Mouse (Mus musculus) heart, embryonic 15.5 days (tissue): ENCODE measurements around the gene Scd4. TPM values are rescaled to one million over a fixed set of nuclear protein-coding genes. Genes with fewer than 3 reads are reported as not detected.
A peak's percentile ranks its signal among the peaks of the same experiment; 100 is the strongest.

Experiments used
- ATAC-seq: fragments of 200-750 bp; cut with Nextera tagmentation; replicated peaks from 2 replicates; pipeline ENCODE4 v1.8.0; 2017; ENCODE audit warnings: low read depth, moderate TSS enrichment; ENCODE audit not compliant: insufficient number of reproducible peaks, insufficient read depth, low FRiP score
- H3K27ac ChIP-seq: fragments of 300-500 bp; sonication (generic); 2 replicates; pipeline ENCODE4 v1.5.1; 2015; ENCODE audit warnings: mild to moderate bottlenecking, inconsistent platforms
- H3K27me3 ChIP-seq: fragments of 300-500 bp; sonication (generic); 2 replicates; pipeline ENCODE4 v1.6.1; 2015; ENCODE audit warnings: inconsistent platforms
- H3K36me3 ChIP-seq: fragments of 300-500 bp; sonication (generic); 2 replicates; pipeline ENCODE4 v1.6.1; 2015; ENCODE audit warnings: mild to moderate bottlenecking, inconsistent platforms
- H3K4me1 ChIP-seq: fragments of 300-500 bp; sonication (generic); replicated peaks from 2 replicates; pipeline ENCODE4 v1.6.1; 2015; ENCODE audit warnings: inconsistent platforms
- H3K4me2 ChIP-seq: fragments of 300-500 bp; sonication (generic); 2 replicates; pipeline ENCODE4 v1.6.1; 2015; ENCODE audit warnings: inconsistent platforms, mild to moderate bottlenecking, moderate library complexity
- H3K4me3 ChIP-seq: fragments of 300-500 bp; sonication (generic); 2 replicates; pipeline ENCODE4 v1.5.1; 2015; ENCODE audit warnings: mild to moderate bottlenecking, inconsistent platforms
- H3K9ac ChIP-seq: fragments of 300-500 bp; sonication (generic); 2 replicates; pipeline ENCODE4 v1.6.1; 2015; ENCODE audit warnings: mild to moderate bottlenecking, inconsistent platforms
- H3K9me3 ChIP-seq: fragments of 300-500 bp; sonication (generic); replicated peaks from 2 replicates; pipeline ENCODE4 v1.6.1; 2016; ENCODE audit warnings: inconsistent platforms
- WGBS: fragments of 180-500 bp; shearing (Covaris S2); methylation state at CpG from one replicate; pipeline ENCODE4 v1.1.7; 2015; ENCODE audit warnings: mixed read lengths; 5-methylcytosine and 5-hydroxymethylcytosine counted together
- polyA plus RNA-seq: library from polyadenylated mRNA; unstranded; fragments of >200 nt; fragmentation: Nextera tagmentation; extraction: Ambion mirVana; gene quantifications from 2 replicates; pipeline ENCODE4 v1.2.1, GENCODE M21; 2015

The Scd4 gene
- polyA plus RNA-seq, 1 experiment from 2014 or later = 2.5 TPM

DNA sequence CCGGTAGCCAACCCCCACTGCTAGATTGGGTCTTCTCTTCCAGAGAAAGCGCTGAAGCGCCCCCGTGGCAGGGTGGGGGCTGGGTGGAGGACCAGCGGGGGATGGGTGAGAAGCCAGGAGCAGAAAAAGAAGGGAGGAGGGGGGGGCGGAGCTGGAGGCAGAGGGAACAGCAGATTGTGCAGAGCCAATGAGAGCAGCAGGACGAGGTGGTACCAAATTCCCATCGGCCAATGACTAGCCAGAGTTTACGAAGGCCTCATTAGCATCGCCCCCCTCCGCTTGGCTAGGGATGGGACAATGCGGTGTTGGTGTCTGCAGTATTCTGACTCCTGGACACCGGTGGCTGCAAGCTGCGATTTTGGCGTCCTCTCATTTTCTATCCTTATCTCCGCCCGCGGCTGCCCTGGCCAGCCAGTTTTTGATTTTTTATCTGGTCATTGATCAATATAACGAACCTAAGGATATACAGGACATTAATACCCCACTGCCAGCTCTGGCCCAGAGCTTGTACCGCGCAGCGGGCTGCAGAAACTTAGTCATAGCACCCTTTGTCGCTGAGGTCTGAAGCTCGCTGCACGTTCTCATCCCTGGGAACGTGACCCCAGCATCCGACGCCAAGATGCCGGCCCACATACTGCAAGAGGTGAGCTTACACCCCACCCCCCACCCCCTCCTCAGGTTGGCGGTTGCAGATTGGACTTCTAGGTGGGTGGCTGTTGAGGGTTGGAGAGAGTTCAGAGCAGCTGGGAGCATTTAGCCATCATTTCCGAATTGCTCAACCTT is 38.9 kb upstream of the Scd4 start:
- Histone ChIP-seq H3K36me3 (peaks cover 20% of the 10 kb centered on the region), H3K9ac (peak overlapping the region; percentile 84), H3K9me3 (no peaks in the 10 kb centered on the region), H3K4me2 (peak overlapping the region; percentile 94), H3K27me3 (no peaks in the 10 kb centered on the region), H3K27ac (peak overlapping the region; percentile 99), H3K4me1 (peaks cover 62% of the 10 kb centered on the region), H3K4me3 (peak overlapping the region; percentile 80)
- ATAC-seq = peak; percentile 93
- under 1% methylated on average over 31 of the region's 31 CpGs for WGBS

DNA sequence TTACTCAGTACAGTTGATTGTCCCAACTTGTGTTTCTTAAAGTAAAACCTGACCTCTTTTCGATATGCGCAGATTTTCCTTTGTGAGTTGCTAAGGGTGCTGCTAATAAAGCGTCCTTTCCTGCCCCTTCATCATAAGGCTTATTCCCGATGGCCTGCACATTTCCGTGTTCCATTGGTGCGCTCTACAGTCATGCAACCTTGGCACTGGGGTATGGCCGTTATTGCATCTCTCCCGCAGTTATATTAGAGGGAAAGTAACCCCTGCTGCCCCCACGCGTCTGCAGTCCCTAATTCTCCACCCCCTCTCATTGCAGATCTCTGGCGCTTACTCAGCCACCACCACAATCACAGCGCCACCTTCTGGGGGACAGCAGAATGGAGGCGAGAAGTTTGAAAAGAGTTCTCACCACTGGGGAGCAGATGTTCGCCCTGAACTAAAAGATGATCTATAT is 38.3 kb upstream of the Scd4 start:
- Histone ChIP-seq H3K27me3 (no peaks in the 10 kb centered on the region), H3K27ac (peak overlapping the region; percentile 99), H3K9ac (peak overlapping the region; percentile 84), H3K4me3 (peak overlapping the region; percentile 80), H3K4me1 (peaks cover 68% of the 10 kb centered on the region), H3K4me2 (peak overlapping the region; percentile 94), H3K9me3 (no peaks in the 10 kb centered on the region), H3K36me3 (peaks cover 25% of the 10 kb centered on the region)
- ATAC-seq = peak; percentile 61; the same call in 1 of the 2 replicates
- 1% methylated on average over 14 of the region's 14 CpGs for WGBS

DNA sequence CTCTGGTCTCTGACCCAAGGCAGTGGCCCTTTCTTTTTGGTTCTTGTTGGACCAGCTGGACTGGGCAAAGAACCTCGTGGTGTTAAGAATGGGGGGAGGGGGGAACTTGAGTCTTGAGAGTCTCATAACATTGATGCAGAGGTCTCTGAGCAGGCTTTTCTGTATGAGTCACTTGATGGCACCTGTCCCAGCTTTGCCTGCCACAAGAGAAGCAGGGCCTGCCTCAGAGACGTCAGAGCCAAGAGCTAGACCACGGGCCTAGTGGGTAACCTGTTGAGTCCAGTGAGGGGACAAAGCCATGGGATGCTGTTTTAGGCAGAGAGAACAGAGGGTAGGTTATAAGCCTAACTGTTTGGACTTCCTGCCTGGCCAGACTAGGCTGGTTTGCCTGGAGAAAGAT is 37.6 kb upstream of the Scd4 start:
- Histone ChIP-seq H3K4me1 (peaks cover 74% of the 10 kb centered on the region), H3K4me2 (peak overlapping the region; percentile 94), H3K27me3 (no peaks in the 10 kb centered on the region), H3K27ac (peak overlapping the region; percentile 99), H3K36me3 (peaks cover 31% of the 10 kb centered on the region), H3K4me3 (peak overlapping the region; percentile 80), H3K9me3 (no peaks in the 10 kb centered on the region), H3K9ac (peak overlapping the region; percentile 70)
- 8% methylated on average over 3 of the region's 3 CpGs for WGBS
- ATAC-seq = no peak

- 8% methylated on average over 4 of the region's 4 CpGs for WGBS
- H3K27ac ChIP-seq = peak overlapping the region; percentile 99
- H3K36me3 ChIP-seq = peaks cover 36% of the 10 kb centered on the region
- peak overlapping the region; percentile 70 for H3K9ac ChIP-seq
- no peaks in the 10 kb centered on the region for H3K27me3 ChIP-seq
- H3K4me2 ChIP-seq = peak overlapping the region; percentile 94
- no peak for ATAC-seq
- H3K4me1 ChIP-seq = peaks cover 79% of the 10 kb centered on the region
- no peaks in the 10 kb centered on the region for H3K9me3 ChIP-seq
- H3K4me3 ChIP-seq = peak overlapping the region; percentile 80
Measured at GRCm38 (mm10) chr19:44295741-44296140, 37.2 kb upstream of the Scd4 start.

DNA sequence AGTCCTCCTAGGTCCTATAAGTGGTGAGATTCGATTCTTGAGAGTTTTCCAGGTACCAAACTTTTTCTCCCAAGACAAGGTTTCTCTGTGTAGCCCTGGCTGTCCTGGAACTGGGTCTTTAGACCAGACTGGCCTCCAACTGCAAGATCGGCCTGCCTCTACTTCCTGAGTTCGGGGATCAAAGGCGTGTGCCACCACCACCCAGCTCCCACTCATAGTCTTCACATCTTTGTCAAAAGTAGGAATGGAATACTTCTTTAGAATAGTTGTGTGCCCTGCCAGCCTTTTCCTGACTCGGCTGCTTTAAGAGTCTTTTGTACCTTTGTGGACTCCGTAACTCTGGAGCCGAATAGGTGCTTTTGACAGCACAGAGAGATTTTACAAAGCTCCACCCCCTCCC is 36.7 kb upstream of the Scd4 start:
- H3K9ac ChIP-seq = peak overlapping the region; percentile 51
- peaks cover 83% of the 10 kb centered on the region for H3K4me1 ChIP-seq
- 43% methylated on average over 7 of the region's 7 CpGs for WGBS
- no peaks in the 10 kb centered on the region for H3K9me3 ChIP-seq
- peak overlapping the region; percentile 94 for H3K4me2 ChIP-seq
- ATAC-seq = no peak
- peaks cover 41% of the 10 kb centered on the region for H3K36me3 ChIP-seq
- H3K27me3 ChIP-seq = no peaks in the 10 kb centered on the region
- H3K4me3 ChIP-seq = peak overlapping the region; percentile 80
- H3K27ac ChIP-seq = 0 out of 2 replicates have a peak overlapping the region, but pooled peaks have one; percentile 3

DNA sequence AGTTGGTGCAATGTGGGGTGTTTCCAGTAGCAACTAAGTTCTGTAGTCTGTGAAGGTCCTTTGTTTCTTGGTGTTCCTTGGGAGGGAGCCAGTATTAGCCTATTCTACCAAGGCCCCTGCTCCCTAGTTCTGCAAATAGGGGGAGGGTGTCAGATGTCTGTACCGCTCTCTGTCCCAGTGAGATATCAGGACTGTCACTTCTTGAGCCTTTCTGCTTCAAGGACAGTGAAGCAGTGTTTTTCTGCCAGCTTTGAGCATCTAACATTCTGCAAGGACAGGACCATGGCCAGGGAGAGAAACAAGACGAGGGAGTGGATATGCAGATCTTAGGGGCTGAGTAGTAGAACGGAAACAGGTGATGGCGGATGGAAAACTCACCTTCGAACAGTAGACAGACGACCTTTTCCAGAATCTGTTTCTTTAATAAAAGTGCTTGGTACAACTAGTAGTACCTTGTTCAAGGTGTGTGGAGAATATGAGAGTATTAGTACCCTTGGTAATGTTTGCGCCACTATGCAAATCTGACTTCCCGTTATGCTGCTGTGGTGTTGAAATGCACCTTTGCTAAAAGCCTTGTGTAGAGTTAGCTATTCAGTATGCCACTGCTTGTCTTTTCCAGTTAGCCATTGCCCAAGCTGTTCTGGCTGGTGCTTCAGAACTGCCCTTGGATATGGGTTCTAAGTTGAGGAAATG is 35.7 kb upstream of the Scd4 start:
- ATAC-seq = no peak
- Histone ChIP-seq H3K9me3 (no peaks in the 10 kb centered on the region), H3K27ac (peak overlapping the region; percentile 3; the same call in 1 of the 2 replicates), H3K27me3 (no peaks in the 10 kb centered on the region), H3K36me3 (peaks cover 50% of the 10 kb centered on the region), H3K4me3 (peak overlapping the region; percentile 80), H3K4me1 (peaks cover 80% of the 10 kb centered on the region), H3K9ac (peak overlapping the region; percentile 51), H3K4me2 (peak overlapping the region; percentile 94)
- 52% methylated on average over 8 of the region's 8 CpGs for WGBS

- H3K4me2 ChIP-seq = peak overlapping the region; percentile 94
- H3K27ac ChIP-seq = no peak overlapping the region
- peaks cover 57% of the 10 kb centered on the region for H3K36me3 ChIP-seq
- ATAC-seq = no peak
- H3K4me3 ChIP-seq = peak overlapping the region; percentile 80
- peaks cover 76% of the 10 kb centered on the region for H3K4me1 ChIP-seq
- no peak overlapping the region for H3K9ac ChIP-seq
- H3K9me3 ChIP-seq = no peaks in the 10 kb centered on the region
- WGBS = 76% methylated on average over 9 of the region's 9 CpGs
- H3K27me3 ChIP-seq = no peaks in the 10 kb centered on the region
Measured at GRCm38 (mm10) chr19:44297862-44298261, 35.0 kb upstream of the Scd4 start.

GRCm38 (mm10) chr19:44299078-44299477 is 33.8 kb upstream of the Scd4 start:
- Histone ChIP-seq H3K27ac (no peak overlapping the region), H3K4me3 (0 out of 2 replicates have a peak overlapping the region, but pooled peaks have one; percentile 80), H3K9ac (no peak overlapping the region), H3K27me3 (no peaks in the 10 kb centered on the region), H3K9me3 (no peaks in the 10 kb centered on the region), H3K4me1 (peaks cover 76% of the 10 kb centered on the region), H3K36me3 (peaks cover 66% of the 10 kb centered on the region), H3K4me2 (peak overlapping the region; percentile 94)
- ATAC-seq = no peak
- WGBS = 84% methylated on average over 9 of the region's 9 CpGs

DNA sequence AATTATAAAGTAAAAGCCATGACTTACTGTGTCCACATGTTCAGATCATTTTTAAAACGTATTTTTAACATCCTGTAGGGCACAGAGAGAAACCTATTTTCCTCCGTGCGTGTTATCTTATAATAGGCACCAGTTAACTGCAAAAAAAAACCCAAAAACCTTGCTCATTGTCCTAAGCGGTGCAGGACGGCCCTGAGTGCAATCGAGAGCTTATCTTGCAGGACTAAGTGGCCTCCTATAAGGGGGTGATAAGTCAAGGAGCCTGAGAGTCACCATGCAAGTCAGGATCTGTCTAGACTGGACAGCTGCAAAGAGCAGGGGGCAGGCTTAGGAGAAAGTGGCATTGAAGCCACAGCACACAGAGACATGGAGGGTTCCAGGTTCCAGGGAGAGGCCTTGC is 33.0 kb upstream of the Scd4 start:
- H3K4me2 ChIP-seq = peak overlapping the region; percentile 94; the same call in 1 of the 2 replicates
- no peaks in the 10 kb centered on the region for H3K9me3 ChIP-seq
- H3K27me3 ChIP-seq = no peaks in the 10 kb centered on the region
- peaks cover 74% of the 10 kb centered on the region for H3K36me3 ChIP-seq
- no peak overlapping the region for H3K4me3 ChIP-seq
- H3K4me1 ChIP-seq = peaks cover 79% of the 10 kb centered on the region
- ATAC-seq = no peak
- 0 out of 2 replicates have a peak overlapping the region, but pooled peaks have one; percentile 36 for H3K9ac ChIP-seq
- 16% methylated on average over 6 of the region's 6 CpGs for WGBS
- no peak overlapping the region; the same call in 1 of the 2 replicates for H3K27ac ChIP-seq

DNA sequence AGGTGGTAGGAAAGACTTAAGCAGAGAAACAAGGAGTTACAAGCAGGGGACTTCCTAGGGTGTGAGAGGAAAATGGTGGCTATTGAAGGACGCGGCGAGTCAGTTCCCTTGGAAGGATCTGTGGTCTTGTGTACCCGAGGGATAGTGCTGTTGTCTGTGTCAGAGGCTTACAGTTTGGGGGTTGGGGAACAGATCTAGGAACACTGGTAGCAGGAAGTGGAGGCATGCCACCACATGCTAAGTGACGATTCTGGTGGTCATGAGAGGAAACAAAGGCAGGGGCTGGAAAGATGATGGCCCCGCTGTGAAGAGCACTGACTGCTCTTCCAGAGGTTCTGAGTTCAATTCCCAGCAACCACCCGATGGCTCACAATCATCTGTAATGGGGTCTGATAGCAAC is 32.4 kb upstream of the Scd4 start:
- Histone ChIP-seq H3K9ac (no peak overlapping the region), H3K4me1 (peaks cover 73% of the 10 kb centered on the region), H3K27me3 (no peaks in the 10 kb centered on the region), H3K4me2 (no peak overlapping the region), H3K9me3 (no peaks in the 10 kb centered on the region), H3K36me3 (peaks cover 74% of the 10 kb centered on the region), H3K27ac (no peak overlapping the region), H3K4me3 (no peak overlapping the region)
- ATAC-seq = no peak
- WGBS = 76% methylated on average over 7 of the region's 7 CpGs

- H3K4me2 ChIP-seq = no peak overlapping the region
- no peak for ATAC-seq
- no peak overlapping the region for H3K4me3 ChIP-seq
- H3K9me3 ChIP-seq = no peaks in the 10 kb centered on the region
- peaks cover 79% of the 10 kb centered on the region for H3K36me3 ChIP-seq
- H3K27ac ChIP-seq = no peak overlapping the region
- 73% methylated on average over 16 of the region's 16 CpGs for WGBS
- no peak overlapping the region for H3K9ac ChIP-seq
- peaks cover 67% of the 10 kb centered on the region for H3K4me1 ChIP-seq
- H3K27me3 ChIP-seq = no peaks in the 10 kb centered on the region
Measured at GRCm38 (mm10) chr19:44301176-44301575, 31.7 kb upstream of the Scd4 start.
